Mouse (Mus musculus) embryonic fibroblast, embryonic 13.5 days (primary cell): ENCODE results near the gene Trim33. TPM values are rescaled to one million over a fixed set of nuclear protein-coding genes. Genes with fewer than 3 reads are reported as not detected.

Source experiments
- H3K27ac ChIP-seq: 2 replicates; pipeline ENCODE4 v1.5.1; 2012; ENCODE audit warnings: low read length, control low read depth, inconsistent platforms; ENCODE audit not compliant: insufficient read depth
- H3K4me1 ChIP-seq: 2 replicates; pipeline ENCODE4 v1.6.1; 2011; ENCODE audit warnings: low read length; ENCODE audit not compliant: control insufficient read depth, insufficient read depth
- H3K4me3 ChIP-seq: 2 replicates; pipeline ENCODE4 v1.5.1; 2011; ENCODE audit warnings: mild to moderate bottlenecking, control low read depth, low read length; ENCODE audit not compliant: insufficient read depth
- CTCF ChIP-seq: IDR thresholded peaks from 2 replicates; pipeline ENCODE4 v1.5.1; 2011; ENCODE audit warnings: mild to moderate bottlenecking, control low read depth, low read length, moderate library complexity, borderline replicate concordance; ENCODE audit not compliant: insufficient read depth
- POLR2A ChIP-seq: IDR thresholded peaks from 2 replicates; pipeline ENCODE4 v1.6.1; 2011; ENCODE audit warnings: low read depth, mild to moderate bottlenecking, control low read depth, low read length, moderate library complexity
- polyA plus RNA-seq: library from polyadenylated mRNA; stranded (reverse); fragments of >200 nt; gene quantifications from 2 replicates; pipeline ENCODE4 v1.2.4, GENCODE M21; 2011; ENCODE audit warnings: low read depth; ENCODE audit not compliant: missing spikeins, insufficient read length

Gene Trim33
- 43.5 and 47.5 TPM in 2 replicates for polyA plus RNA-seq

GRCm38 (mm10) chr3:103279182-103280149 is at the start of gene Trim33:
TSS of gene Trim33 (plus strand) at chr3:103279293.
- Histone ChIP-seq H3K4me3 (peak within 1 kb of the TSS; percentile 88), H3K4me1 (no peaks in the 10 kb centered on the region), H3K27ac (peak within 1 kb of the TSS; percentile 66)
- TF ChIP-seq POLR2A (peak; percentile 94), CTCF (no peak)

GRCm38 (mm10) chr3:103232398-103232797 is 46.7 kb upstream of the Trim33 start:
- Histone ChIP-seq H3K4me3 (no peak overlapping the region), H3K4me1 (no peaks in the 10 kb centered on the region), H3K27ac (no peak overlapping the region)
- TF ChIP-seq POLR2A (no peak), CTCF (no peak)

- no peaks in the 10 kb centered on the region for H3K4me1 ChIP-seq
- no peak overlapping the region for H3K4me3 ChIP-seq
- TF ChIP-seq CTCF (no peak), POLR2A (no peak)
Observed at GRCm38 (mm10) chr3:103241524-103241923, 37.6 kb upstream of the Trim33 start.

GRCm38 (mm10) chr3:103242156-103242555 is 36.9 kb upstream of the Trim33 start:
- H3K27ac ChIP-seq: peak overlapping the region; percentile 51
- H3K4me1 ChIP-seq: no peaks in the 10 kb centered on the region
- no peak overlapping the region for H3K4me3 ChIP-seq
- TF ChIP-seq CTCF (no peak), POLR2A (no peak)

More at GRCm38 (mm10) chr3:103241524-103241923, 37.6 kb upstream of the Trim33 start:
- H3K27ac ChIP-seq: peak overlapping the region; percentile 51

- no peak overlapping the region for H3K27ac ChIP-seq
- no peak overlapping the region for H3K4me3 ChIP-seq
- H3K4me1 ChIP-seq: no peaks in the 10 kb centered on the region
- TF ChIP-seq CTCF (no peak), POLR2A (no peak)
Observed at GRCm38 (mm10) chr3:103243491-103243890, 35.6 kb upstream of the Trim33 start.

- Histone ChIP-seq H3K4me3 (no peak overlapping the region), H3K27ac (no peak overlapping the region), H3K4me1 (no peaks in the 10 kb centered on the region)
- TF ChIP-seq POLR2A: no peak
- TF ChIP-seq CTCF: no peak
Observed at GRCm38 (mm10) chr3:103246627-103247260, 32.3 kb upstream of the Trim33 start.

- TF ChIP-seq POLR2A (no peak), CTCF (no peak)
- Histone ChIP-seq H3K27ac (no peak overlapping the region), H3K4me3 (no peak overlapping the region), H3K4me1 (no peaks in the 10 kb centered on the region)
Observed at GRCm38 (mm10) chr3:103256089-103256819, 22.8 kb upstream of the Trim33 start.

GRCm38 (mm10) chr3:103262802-103263417 is 16.2 kb upstream of the Trim33 start:
- TF ChIP-seq CTCF (no peak), POLR2A (no peak)
- H3K4me1 ChIP-seq: no peaks in the 10 kb centered on the region
- no peak overlapping the region for H3K4me3 ChIP-seq
- H3K27ac ChIP-seq: no peak overlapping the region
